Mouse (Mus musculus): ENCODE results near the gene Snx3.

The Snx3 gene

GRCm38 (mm10) chr10:42578698-42579474 is 77.1 kb downstream of the Snx3 start:
- DNase-seq (ENCODE audit: low spot score), result no peak

- no peak for DNase-seq (ENCODE audit: low spot score)
Measured at GRCm38 (mm10) chr10:42579475-42580130, 77.8 kb downstream of the Snx3 start.

- no peak for DNase-seq (ENCODE audit: low spot score)
Measured at GRCm38 (mm10) chr10:42580131-42580950, 78.5 kb downstream of the Snx3 start.

GRCm38 (mm10) chr10:42580951-42581277 is 79.1 kb downstream of the Snx3 start:
- DNase-seq (ENCODE audit: low spot score), result no peak

- peak; percentile 29 for DNase-seq (ENCODE audit: low spot score)
Measured at GRCm38 (mm10) chr10:42581694-42582565, 80.1 kb downstream of the Snx3 start.

GRCm38 (mm10) chr10:42582566-42583110 is 80.8 kb downstream of the Snx3 start:
- DNase-seq (ENCODE audit: low spot score), result peak; percentile 49

- no peak for DNase-seq (ENCODE audit: low spot score)
Measured at GRCm38 (mm10) chr10:42583157-42583872, 81.5 kb downstream of the Snx3 start, which contains the start of the genes Nr2e1 and Ostm1. Nr2e1 (minus strand) TSS chr10:42583632. Ostm1 (plus strand) TSS chr10:42583822.

- DNase-seq (ENCODE audit: low spot score), result no peak
Measured at GRCm38 (mm10) chr10:42583902-42584435, 82.1 kb downstream of the Snx3 start.

- DNase-seq (ENCODE audit: low spot score), result no peak
Measured at GRCm38 (mm10) chr10:42584436-42584983, 82.7 kb downstream of the Snx3 start.
